Mouse (Mus musculus): ENCODE results near the gene Rap1b.

DNA sequence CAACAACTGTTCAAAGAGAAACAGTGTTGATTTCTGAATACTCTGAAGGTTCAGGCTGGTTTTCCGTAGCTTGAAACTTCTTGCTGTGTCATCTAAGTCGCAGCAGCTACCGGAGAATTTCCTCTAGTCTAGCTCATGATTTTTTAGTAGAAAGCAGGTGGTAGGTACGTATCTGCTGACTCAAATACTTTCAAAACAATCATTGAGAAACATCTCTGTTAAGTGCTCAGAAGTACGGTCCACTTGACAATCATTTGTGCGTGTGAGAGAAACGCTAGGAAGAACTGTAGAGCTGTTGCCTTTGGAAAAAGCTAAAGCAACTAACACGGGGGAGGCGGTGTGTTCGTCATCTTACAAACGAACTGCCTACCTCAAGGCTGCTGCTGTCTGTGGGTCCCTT is 14.0 kb upstream of the Rap1b start:
- TF ChIP-seq POLR2A (IDR thresholded peaks at IDR 0.05; ENCODE audit: borderline replicate concordance, extremely low read depth, insufficient read depth, insufficient read length, poor library complexity, severe bottlenecking) (no peak), CTCF (IDR thresholded peaks at IDR 0.05; ENCODE audit: borderline replicate concordance, extremely low read depth, insufficient read depth, insufficient read length) (no peak)
